Mouse (Mus musculus) neutrophil, adult 59 days (primary cell): ENCODE measurements around the gene Slco1a6. TPM values are rescaled to one million over a fixed set of nuclear protein-coding genes. Genes with fewer than 3 reads are reported as not detected.

Source experiments
- total RNA-seq, 2 experiments: library from RNA; stranded (reverse); gene quantifications; 1 replicate in 1 of 2; 2 replicates in 1 of 2; pipeline ENCODE4 v1.2.4; 2023

Slco1a6 gene
- not detected for total RNA-seq

GRCm38 (mm10) chr6:142208421-142208820 is at the start of gene Slco1a6:
Slco1a6 (minus strand) TSS chr6:142208521.

Other genes starting within 250 kb of the Slco1a6 start
- not detected for gene Gm6614, start 197.1 kb downstream of the Slco1a6 start, total RNA-seq
- gene Iapp, start 89.9 kb upstream of the Slco1a6 start, total RNA-seq: not detected
- not detected for gene Slco1a5, start 114.5 kb upstream of the Slco1a6 start, total RNA-seq
- gene Pyroxd1, start 137.1 kb upstream of the Slco1a6 start, total RNA-seq: 10 to 100 TPM in 1 of 2 experiments, 1 to 10 TPM in 1; 8.2 to 10.3 TPM
- 10 to 100 TPM; 17.3 to 19.1 TPM for gene Recql, start 178.6 kb upstream of the Slco1a6 start, total RNA-seq
- gene Golt1b, start 178.7 kb upstream of the Slco1a6 start, total RNA-seq: 10 to 100 TPM; 10.9 to 15.4 TPM
- under 1 TPM in 1 of 2 experiments, not detected in 1; 0.24 TPM for gene Spx, start 204.9 kb upstream of the Slco1a6 start, total RNA-seq